Mouse (Mus musculus) layer of hippocampus, adult 18-20 months (tissue): Measurements from ENCODE around the gene Ptger2. TPM values are rescaled to one million over a fixed set of nuclear protein-coding genes. Genes with fewer than 3 reads are reported as not detected.
"Not testable (repeated sequence)": the region's sequence is repeated elsewhere in the genome, so short reads cannot be mapped to it uniquely, and the experiment has no call there.

Experiments used
- DNase-seq, 2 experiments: peaks; one replicate each; pipeline ENCODE4 v3.0.0; 2022; ENCODE audit warnings: low spot score in 2 of 2
- long read RNA-seq: library from polyadenylated mRNA; stranded (forward); transcript quantifications from one replicate; pipeline ENCODE4 v2.0.0, GENCODE M21; 2021
- total RNA-seq, 2 experiments: library from RNA; stranded (reverse); gene quantifications; 2 replicates each; pipeline ENCODE4 v1.2.3; 2021

Gene Ptger2
- under 1 TPM in 1 of 2 experiments, not detected in 1; 0.20 TPM for total RNA-seq
- long read RNA-seq: 0 reads

GRCm38 (mm10) chr14:44987674-44988355 is at the start of gene Ptger2:
Gene Ptger2, plus strand, starts transcription at chr14:44988195.
- not testable (repeated sequence) for DNase-seq

- no peak for DNase-seq
Measured at GRCm38 (mm10) chr14:44960746-44961145, 27.2 kb upstream of the Ptger2 start.

- DNase-seq: peak; percentile 59 to 89
Measured at GRCm38 (mm10) chr14:44977278-44977677, 10.7 kb upstream of the Ptger2 start.

GRCm38 (mm10) chr14:44979887-44980286 is 8.1 kb upstream of the Ptger2 start:
- no peak for DNase-seq

GRCm38 (mm10) chr14:44981490-44981889 is 6.5 kb upstream of the Ptger2 start:
- peak in 1 of 2 experiments; percentile 46 for DNase-seq

GRCm38 (mm10) chr14:44984106-44984505 is 3.9 kb upstream of the Ptger2 start:
- no peak for DNase-seq

- DNase-seq: peak in 1 of 2 experiments; percentile 14
Measured at GRCm38 (mm10) chr14:44986248-44986647, 1.7 kb upstream of the Ptger2 start.

DNA sequence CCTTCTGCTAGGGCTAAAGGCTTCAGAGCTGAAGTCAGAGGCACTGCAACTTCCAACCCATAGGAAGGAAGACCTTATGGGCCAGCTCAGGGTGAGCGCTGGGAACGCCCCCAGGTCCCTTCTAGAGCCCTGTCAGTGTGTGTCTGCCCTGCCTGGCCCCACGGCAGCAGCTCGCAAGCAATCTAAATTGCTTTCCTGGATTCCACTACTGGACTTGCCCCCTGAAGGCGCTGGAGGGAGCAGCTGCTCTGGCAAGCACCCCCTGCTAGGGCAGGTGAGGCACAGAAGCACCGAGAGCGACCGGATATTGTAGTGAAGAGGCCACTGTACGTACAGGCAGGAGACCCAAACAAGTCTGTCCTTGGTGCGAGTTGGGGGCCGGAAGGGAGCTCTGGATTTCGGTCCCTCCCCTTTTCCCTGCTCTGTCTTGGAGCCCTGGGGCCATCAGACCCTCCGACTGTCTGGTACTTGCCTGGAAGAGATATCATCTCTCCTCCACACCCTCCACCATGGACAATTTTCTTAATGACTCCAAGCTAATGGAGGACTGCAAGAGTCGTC is 541 bp downstream of the Ptger2 start:
- DNase-seq: no peak

GRCm38 (mm10) chr14:44989017-44989721 is 1.2 kb downstream of the Ptger2 start:
- peak in 1 of 2 experiments; percentile 16 for DNase-seq

DNA sequence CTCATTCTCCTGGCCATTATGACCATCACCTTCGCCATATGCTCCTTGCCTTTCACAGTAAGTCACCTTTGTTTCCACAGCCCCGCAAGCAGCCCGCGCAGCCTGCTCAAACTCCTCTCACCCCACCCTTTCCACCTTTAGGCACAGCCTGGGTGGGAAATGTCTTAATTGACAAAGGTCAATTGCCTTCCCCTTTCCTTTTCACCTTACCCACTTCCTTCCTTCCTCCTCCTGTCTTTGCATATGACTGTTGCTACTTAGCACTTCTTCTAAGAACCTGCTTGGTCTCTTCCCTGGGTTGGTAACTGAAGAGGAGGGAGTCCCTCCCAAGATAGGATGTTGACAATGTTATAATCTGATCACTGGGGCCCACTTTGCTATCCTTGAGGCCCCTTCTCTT is 1.8 kb downstream of the Ptger2 start:
- no peak for DNase-seq

GRCm38 (mm10) chr14:44994337-44994736 is 6.3 kb downstream of the Ptger2 start:
- no peak for DNase-seq

- DNase-seq: no peak
Measured at GRCm38 (mm10) chr14:45000086-45000769, 12.2 kb downstream of the Ptger2 start.

DNA sequence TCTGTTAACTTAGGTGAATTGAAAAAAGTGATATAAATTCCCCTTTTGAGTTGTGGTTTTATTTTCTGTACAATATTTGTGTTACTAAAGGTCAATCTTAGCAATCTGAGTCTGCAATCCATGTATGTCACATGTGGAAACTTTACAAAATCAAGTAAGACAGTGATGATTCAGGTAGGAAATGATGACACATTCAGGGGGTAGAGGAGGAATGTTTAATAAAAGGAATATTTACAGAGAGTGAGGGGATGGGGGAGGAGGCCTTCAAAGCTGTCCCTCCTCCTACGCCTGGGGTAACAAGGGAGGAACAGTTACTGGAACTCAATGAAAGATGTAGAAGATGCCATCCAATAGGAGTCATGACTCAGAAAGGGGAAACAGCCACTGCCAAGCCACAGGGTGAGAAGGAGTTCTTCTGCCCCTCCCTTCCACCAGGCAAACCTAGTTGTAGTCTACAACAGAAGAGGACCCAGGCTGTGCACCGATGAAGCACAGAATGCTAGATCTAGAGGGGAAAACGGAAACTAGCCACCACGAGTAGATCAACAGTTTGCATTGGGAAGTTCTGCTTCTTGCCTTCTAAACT is 17.8 kb downstream of the Ptger2 start:
- no peak for DNase-seq

DNA sequence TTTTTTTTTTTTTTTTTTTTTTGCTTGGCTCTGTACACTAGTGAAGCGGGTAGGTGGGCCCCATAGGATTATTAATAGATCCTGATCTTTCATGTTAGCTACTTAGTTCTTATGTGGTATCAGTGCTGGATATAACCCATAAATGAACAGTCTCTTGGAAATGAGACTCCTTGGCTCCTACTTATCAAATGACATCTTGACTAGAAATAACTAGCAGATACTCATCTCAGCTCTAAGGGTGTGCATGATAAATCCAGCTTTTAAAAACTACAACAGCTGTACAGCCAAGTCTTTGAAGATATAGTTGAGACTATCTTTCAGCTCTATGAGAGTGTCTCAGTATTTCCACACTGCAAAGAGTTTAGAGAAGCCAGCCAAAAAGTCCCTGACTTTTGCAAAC is 21.2 kb downstream of the Ptger2 start:
- no peak for DNase-seq

DNA sequence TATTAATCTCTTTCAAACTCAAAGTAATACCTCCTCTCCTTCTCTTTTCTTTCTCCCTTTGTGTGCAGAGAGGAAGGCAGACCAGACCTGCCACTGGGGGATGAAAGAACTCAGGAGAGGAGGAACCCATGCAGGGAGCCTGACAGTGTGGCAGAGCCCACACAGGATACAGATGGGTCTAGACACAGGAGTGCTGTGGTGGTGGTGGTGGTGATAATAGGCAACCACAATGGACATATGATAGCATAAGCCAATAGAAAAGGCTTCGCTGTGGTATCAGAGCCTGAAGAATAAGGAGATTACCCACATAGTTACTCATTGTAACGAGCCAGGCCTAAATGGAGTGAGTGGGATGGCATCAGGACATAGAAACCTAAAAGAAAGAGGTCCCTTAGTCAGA is 23.3 kb downstream of the Ptger2 start:
- no peak for DNase-seq

DNA sequence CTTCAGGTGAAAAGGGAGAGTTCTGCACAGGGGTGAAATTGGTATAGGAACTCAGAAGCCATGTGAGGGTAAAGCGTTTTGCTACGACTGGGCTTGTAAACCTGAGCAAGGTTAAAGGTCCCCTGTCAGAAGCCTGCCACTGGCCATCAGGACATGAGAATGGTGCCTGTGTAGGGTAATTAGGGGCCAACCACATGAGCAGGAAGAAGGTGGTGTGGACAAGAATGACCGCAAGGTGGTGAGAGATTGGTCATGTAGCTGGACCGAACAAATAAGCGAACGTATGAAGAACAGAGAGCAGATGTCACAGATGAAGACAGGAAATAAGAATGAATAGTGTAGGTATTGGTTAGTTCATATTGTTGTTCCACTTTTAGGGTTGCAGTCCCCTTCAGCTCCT is 23.7 kb downstream of the Ptger2 start:
- no peak for DNase-seq

DNA sequence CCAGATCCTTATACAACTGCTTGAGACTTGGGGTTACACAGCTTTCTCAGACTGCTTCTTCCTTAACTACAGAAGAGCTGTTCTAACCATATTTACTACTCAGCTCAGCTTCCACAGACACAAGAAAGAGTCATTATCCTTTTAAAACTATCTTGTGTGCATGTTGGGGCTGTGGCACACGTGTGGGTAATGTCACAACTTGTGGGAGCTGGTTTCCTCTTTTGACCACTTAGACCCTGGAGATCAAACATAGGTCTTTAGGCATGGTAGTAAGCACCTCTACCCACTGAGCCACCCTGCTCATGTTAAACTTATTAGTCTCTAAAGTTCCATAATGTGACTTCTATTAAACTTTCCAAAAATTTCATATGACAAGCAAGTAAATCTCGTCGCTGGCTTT is 33.6 kb downstream of the Ptger2 start:
- DNase-seq: no peak

GRCm38 (mm10) chr14:45034293-45034692 is 46.3 kb downstream of the Ptger2 start:
- DNase-seq: no peak

GRCm38 (mm10) chr14:45036579-45036978 is 48.6 kb downstream of the Ptger2 start:
- no peak for DNase-seq

GRCm38 (mm10) chr14:45038052-45038451 is 50.1 kb downstream of the Ptger2 start:
- no peak for DNase-seq

DNA sequence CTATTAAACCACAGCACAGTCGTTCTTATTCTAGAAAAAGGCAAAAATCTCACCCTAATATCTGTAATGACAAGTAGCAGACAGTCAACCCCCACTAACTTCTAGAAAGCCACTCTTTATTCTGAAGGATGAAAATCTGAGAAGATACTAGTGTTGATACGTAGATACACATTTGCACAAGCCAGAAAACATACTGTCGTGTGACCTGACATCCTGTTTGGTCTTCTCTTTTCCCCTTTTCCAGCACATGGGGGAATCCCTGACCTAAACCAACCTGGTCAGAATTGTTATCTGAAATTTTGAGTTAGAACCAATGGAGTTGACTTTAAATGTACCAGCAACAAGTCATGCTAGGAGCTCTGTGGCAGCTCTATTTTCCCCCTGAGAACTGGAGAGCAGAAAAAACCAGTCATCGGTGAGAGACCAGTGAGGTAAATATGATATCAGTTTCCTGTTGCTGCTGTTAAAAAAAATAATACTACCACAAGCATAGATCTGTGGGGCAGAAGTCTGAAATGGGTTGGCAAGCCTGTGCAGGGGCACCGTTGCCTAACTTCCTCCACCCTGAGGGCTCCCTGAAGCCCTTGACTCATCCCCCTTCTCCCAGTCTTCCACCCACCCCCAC is 53.0 kb downstream of the Ptger2 start:
- DNase-seq: no peak
